Mouse (Mus musculus) heart, embryonic 11.5 days (tissue): ENCODE results near the gene Fkbp5. TPM values are rescaled to one million over a fixed set of nuclear protein-coding genes. Genes with fewer than 3 reads are reported as not detected.
A peak's percentile ranks its signal among the peaks of the same experiment; 100 is the strongest.
"Not testable (repeated sequence)": the region's sequence is repeated elsewhere in the genome, so short reads cannot be mapped to it uniquely, and the experiment has no call there.

Source experiments
- ATAC-seq: fragments of 200-750 bp; cut with Nextera tagmentation; replicated peaks from 2 replicates; pipeline ENCODE4 v1.8.0; 2017; ENCODE audit warnings: moderate library complexity; ENCODE audit not compliant: insufficient number of reproducible peaks, low FRiP score, low TSS enrichment
- H3K27ac ChIP-seq: fragments of 300-500 bp; sonication (generic); 2 replicates; pipeline ENCODE4 v1.5.1; 2014; ENCODE audit warnings: mild to moderate bottlenecking, low read depth, low read length
- H3K27me3 ChIP-seq: fragments of 300-500 bp; sonication (generic); 2 replicates; pipeline ENCODE4 v1.6.1; 2014; ENCODE audit warnings: mild to moderate bottlenecking, low read length, mixed read lengths; ENCODE audit not compliant: control insufficient read depth, insufficient read depth
- H3K36me3 ChIP-seq: fragments of 300-500 bp; sonication (generic); 2 replicates; pipeline ENCODE4 v1.6.1; 2014; ENCODE audit warnings: mild to moderate bottlenecking, low read length, moderate library complexity, mixed read lengths; ENCODE audit not compliant: control insufficient read depth, insufficient read depth
- H3K4me1 ChIP-seq: fragments of 300-500 bp; sonication (generic); 2 replicates; pipeline ENCODE4 v1.6.1; 2014; ENCODE audit warnings: low read length; ENCODE audit not compliant: control insufficient read depth, insufficient read depth
- H3K4me2 ChIP-seq: fragments of 300-500 bp; sonication (generic); 2 replicates; pipeline ENCODE4 v1.6.1; 2014; ENCODE audit warnings: mild to moderate bottlenecking, moderate library complexity
- H3K4me3 ChIP-seq: fragments of 300-500 bp; sonication (generic); 2 replicates; pipeline ENCODE4 v1.5.1; 2014; ENCODE audit warnings: low read depth, low read length
- H3K9ac ChIP-seq: fragments of 300-500 bp; sonication (generic); 2 replicates; pipeline ENCODE4 v1.6.1; 2014; ENCODE audit warnings: mild to moderate bottlenecking, low read depth, low read length, moderate library complexity
- H3K9me3 ChIP-seq: fragments of 300-500 bp; sonication (generic); replicated peaks from 2 replicates; pipeline ENCODE4 v1.6.1; 2016; ENCODE audit warnings: low read length; ENCODE audit not compliant: control insufficient read depth
- WGBS: fragments of 180-500 bp; shearing (Covaris S2); extraction: QIAGEN DNeasy Blood & Tissue Kit; methylation state at CpG from one replicate; pipeline ENCODE4 v1.1.7; 2014; ENCODE audit not compliant: insufficient replicate concordance; 5-methylcytosine and 5-hydroxymethylcytosine counted together
- polyA plus RNA-seq: library from polyadenylated mRNA; unstranded; fragments of >200 nt; fragmentation: Nextera tagmentation; extraction: Ambion mirVana; gene quantifications from 2 replicates; pipeline ENCODE4 v1.2.1, GENCODE M21; 2014

The Fkbp5 gene
- polyA plus RNA-seq, 1 experiment from 2014 or later = 5.8 TPM

DNA sequence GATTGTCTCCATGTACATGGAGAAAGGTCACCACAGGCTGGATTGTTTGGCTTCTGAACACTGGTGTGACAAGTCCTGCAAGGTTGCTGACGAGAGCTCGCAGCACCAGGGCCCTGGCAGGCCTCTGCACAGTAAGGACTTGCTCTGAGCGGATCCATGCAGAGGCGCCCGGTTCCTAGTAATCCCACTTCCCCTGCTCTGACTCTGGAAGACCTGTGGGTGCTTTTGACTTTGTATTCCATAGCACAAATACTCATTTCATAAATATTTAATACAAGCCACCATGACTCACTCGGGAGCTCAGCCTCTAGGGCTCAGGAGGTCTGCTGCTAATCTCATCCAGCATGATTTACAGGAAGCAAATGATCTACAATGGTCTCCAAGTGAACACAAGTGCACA is 97.7 kb downstream of the Fkbp5 start:
- Histone ChIP-seq H3K4me3 (no peak overlapping the region), H3K27ac (peak overlapping the region; percentile 70; the same call in 1 of the 2 replicates), H3K9ac (no peak overlapping the region), H3K4me1 (peaks cover 12% of the 10 kb centered on the region), H3K27me3 (no peaks in the 10 kb centered on the region), H3K9me3 (no peaks in the 10 kb centered on the region), H3K4me2 (no peak overlapping the region), H3K36me3 (no peaks in the 10 kb centered on the region)
- no peak for ATAC-seq
- WGBS = 72% methylated on average over 6 of the region's 6 CpGs

DNA sequence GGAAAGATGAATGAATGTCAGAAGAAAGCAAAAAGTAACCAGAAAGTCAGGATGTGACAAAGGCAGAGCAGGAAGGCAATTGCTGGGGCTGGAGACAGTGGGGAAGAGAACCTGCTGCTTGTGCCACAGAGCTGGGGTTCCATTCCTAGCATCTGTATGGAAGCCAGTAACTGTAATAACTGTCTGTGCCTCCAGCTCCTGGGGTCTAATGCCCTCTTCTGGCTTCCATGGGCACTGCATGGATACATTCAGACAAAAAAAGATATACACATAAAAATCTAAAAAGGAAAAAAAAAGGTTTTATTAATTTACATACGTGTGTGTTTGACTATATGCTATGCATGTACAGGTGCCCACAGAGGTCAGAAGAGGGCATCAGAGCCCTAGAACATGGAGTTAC is 98.4 kb downstream of the Fkbp5 start:
- ATAC-seq = no peak
- Histone ChIP-seq H3K27ac (no peak overlapping the region), H3K4me2 (no peak overlapping the region), H3K4me1 (peaks cover 12% of the 10 kb centered on the region), H3K27me3 (no peaks in the 10 kb centered on the region), H3K36me3 (no peaks in the 10 kb centered on the region), H3K4me3 (no peak overlapping the region), H3K9me3 (no peaks in the 10 kb centered on the region), H3K9ac (no peak overlapping the region)
- WGBS = 75% methylated on average over 1 of the region's 1 CpGs

DNA sequence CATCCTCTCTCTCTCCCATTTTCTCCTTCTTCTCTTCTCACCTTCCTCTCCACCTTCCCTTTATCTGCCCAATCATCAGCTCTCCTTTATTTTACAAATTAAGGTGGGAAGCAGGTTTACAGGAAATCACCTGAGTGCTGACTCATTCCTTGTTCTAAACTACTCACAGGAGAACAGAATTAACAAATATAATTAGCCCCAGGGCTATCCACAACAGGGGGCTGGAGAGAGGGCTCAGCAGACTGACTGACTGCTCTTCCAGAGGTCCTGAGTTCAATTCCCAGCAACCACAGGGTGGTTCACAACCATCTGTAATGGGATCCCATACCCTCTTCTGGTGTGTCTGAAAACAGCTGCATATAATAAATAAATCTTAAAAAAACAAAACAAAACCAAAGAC is 98.8 kb downstream of the Fkbp5 start:
- H3K27ac ChIP-seq, H3K27me3 ChIP-seq, H3K4me3 ChIP-seq, H3K4me2 ChIP-seq, ATAC-seq, H3K9me3 ChIP-seq, H3K9ac ChIP-seq, H3K36me3 ChIP-seq: not testable (repeated sequence)
- H3K4me1 ChIP-seq = peaks cover 12% of the 10 kb centered on the region

DNA sequence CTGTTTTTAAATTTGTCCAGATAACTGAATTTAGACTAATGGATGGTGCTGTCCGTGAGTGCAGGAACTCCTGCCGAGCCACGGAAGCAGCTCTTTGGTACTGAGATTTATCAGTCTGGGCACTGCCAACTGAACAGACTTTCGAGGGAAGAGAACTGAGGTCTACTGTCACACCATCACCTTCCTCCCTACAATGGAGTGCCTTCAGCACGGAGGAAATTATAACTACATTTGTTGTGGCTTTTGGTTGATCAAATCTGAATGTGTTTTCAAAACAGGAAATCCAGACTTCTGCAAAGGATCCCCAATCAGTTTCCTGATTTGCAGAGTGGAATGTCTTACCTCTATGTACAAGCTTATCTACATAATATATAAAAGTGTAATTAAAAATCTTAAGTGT is 99.6 kb downstream of the Fkbp5 start:
- H3K9me3 ChIP-seq = no peaks in the 10 kb centered on the region
- no peak for ATAC-seq
- H3K4me3 ChIP-seq = no peak overlapping the region
- peaks cover 3% of the 10 kb centered on the region; the same call in 1 of the 2 replicates for H3K36me3 ChIP-seq
- no peaks in the 10 kb centered on the region for H3K27me3 ChIP-seq
- no peak overlapping the region for H3K4me2 ChIP-seq
- peaks cover 12% of the 10 kb centered on the region for H3K4me1 ChIP-seq
- H3K9ac ChIP-seq = no peak overlapping the region
- no peak overlapping the region for H3K27ac ChIP-seq
- WGBS = 86% methylated on average over 5 of the region's 5 CpGs

DNA sequence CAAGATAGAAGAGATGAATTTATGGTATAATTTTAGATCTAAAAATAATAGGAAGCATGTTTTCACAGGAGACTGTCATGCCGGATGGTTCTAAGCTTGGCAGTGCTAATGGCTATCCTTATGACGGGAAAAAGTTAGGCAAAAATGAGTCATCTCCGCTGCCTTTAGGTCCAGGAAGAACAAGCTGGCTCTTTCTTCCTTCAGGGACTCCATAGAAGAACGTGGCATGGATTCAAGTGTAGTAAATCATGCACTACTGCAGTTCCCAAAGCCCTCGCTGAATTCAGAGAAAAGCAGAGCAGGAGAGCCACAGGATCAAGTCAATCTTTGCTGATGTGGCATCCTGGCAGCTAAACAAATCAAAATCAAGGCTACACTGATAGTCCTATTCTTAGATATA is 102.1 kb downstream of the Fkbp5 start:
- Histone ChIP-seq H3K9me3 (no peaks in the 10 kb centered on the region), H3K4me3 (no peak overlapping the region), H3K4me2 (no peak overlapping the region), H3K27me3 (no peaks in the 10 kb centered on the region), H3K27ac (no peak overlapping the region), H3K9ac (no peak overlapping the region), H3K4me1 (peaks cover 7% of the 10 kb centered on the region), H3K36me3 (peaks cover 3% of the 10 kb centered on the region; the same call in 1 of the 2 replicates)
- ATAC-seq = no peak
- WGBS = 82% methylated on average over 5 of the region's 5 CpGs

DNA sequence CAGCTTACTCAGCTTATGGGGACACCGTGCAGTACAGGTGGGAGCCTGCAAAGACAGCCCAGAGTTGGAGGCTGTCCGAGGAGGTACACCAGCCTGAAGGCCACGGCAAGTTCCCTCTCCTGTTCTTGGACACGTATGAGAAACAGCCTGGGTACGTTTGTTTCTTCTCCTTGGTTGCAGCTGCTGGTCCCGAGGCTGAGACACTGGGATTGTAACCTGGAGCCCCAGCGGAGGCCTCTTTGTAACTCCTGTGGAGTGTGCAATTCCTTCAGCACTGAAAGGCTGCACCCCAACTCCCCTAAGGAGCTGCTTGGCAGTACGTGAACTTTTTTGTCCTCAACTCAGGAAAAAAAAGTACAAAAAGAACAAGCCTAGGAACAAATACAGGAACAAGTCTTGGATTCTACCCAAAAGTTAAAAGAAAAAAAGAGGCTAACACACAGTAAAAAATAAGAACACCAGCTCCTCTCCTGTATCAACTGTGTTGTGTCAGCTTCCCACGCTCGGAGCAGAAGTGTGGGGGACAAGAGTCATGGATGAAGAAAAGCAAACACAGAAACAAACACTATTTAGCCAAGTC is 105.9 kb downstream of the Fkbp5 start:
- no peak for ATAC-seq
- H3K4me3 ChIP-seq = no peak overlapping the region
- H3K36me3 ChIP-seq = peaks cover 3% of the 10 kb centered on the region; the same call in 1 of the 2 replicates
- H3K4me2 ChIP-seq = no peak overlapping the region
- H3K9ac ChIP-seq = no peak overlapping the region
- H3K9me3 ChIP-seq = no peaks in the 10 kb centered on the region
- H3K4me1 ChIP-seq = no peaks in the 10 kb centered on the region
- H3K27ac ChIP-seq = no peak overlapping the region
- WGBS = 81% methylated on average over 10 of the region's 10 CpGs
- no peaks in the 10 kb centered on the region for H3K27me3 ChIP-seq

DNA sequence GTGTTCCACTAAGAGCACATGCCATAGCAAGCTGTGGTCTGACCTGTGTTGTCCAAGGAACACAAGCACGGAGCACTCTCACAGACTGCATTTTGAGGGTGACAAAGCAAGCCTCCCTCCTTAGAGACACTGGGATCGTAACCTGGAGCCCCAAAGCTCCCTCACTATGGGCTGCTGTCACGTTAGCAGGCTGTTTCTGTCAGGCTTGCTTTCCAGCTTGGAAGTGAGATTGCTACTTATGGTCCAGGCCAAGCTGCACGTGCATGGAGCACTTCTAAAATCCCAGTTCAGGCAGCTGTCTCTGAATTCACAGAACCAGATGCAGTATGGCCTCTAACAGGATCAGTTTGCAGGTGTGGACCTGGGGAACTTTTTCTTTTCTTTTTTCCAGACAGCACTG is 106.6 kb downstream of the Fkbp5 start:
- H3K27me3 ChIP-seq = no peaks in the 10 kb centered on the region
- peaks cover 4% of the 10 kb centered on the region; the same call in 1 of the 2 replicates for H3K36me3 ChIP-seq
- H3K9me3 ChIP-seq = no peaks in the 10 kb centered on the region
- no peak overlapping the region for H3K27ac ChIP-seq
- H3K4me1 ChIP-seq = no peaks in the 10 kb centered on the region
- H3K4me3 ChIP-seq = no peak overlapping the region
- WGBS = 82% methylated on average over 4 of the region's 4 CpGs
- H3K9ac ChIP-seq = no peak overlapping the region
- ATAC-seq = no peak
- no peak overlapping the region for H3K4me2 ChIP-seq

DNA sequence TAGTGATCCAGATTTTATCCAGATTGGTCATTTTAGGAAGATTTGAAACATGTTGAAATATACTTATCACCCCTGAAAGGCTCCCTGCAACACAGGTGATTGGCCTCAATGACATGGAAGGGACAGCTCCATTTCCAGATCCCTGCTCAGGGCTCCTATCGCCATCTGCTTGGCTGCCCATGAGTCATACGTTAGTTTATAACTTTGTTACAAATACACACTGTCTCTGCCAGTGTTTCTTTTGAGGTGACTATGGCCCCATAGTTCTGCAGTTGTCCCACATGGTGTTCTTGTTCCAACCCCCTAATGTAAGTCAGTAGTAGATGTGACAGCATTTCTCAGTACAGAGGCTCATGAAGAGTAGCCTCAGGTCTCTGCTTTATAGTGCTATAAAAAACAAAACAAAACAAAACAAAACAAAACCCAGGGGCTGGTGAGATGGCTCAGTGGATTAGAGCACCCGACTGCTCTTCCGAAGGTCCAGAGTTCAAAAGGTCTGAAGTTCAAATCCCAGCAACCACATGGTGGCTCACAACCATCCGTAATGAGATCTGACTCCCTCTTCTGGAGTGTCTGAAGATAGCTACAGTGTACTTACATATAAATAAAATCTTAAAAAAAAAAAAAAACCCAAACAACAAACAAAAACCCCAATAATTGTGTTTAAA is 108.9 kb downstream of the Fkbp5 start:
- Histone ChIP-seq H3K4me1 (no peaks in the 10 kb centered on the region), H3K9me3 (no peaks in the 10 kb centered on the region), H3K4me3 (no peak overlapping the region), H3K27me3 (no peaks in the 10 kb centered on the region), H3K4me2 (no peak overlapping the region), H3K36me3 (peaks cover 10% of the 10 kb centered on the region; the same call in 1 of the 2 replicates), H3K27ac (no peak overlapping the region), H3K9ac (no peak overlapping the region)
- WGBS = 85% methylated on average over 5 of the region's 5 CpGs
- no peak for ATAC-seq
